Mouse (Mus musculus) liver, embryonic 12.5 days (tissue): ENCODE measurements at regions not wholly inside any gene's neighbourhood (a gene's known extent, or its start where the extent isn't known, plus 50 kb on each side); places are given as distances from the start of the nearest gene placed in this dataset.

Experiments used
- ATAC-seq: fragments of 200-750 bp; cut with Nextera tagmentation; 2 replicates; pipeline ENCODE4 v1.8.0; 2017; ENCODE audit warnings: moderate number of reproducible peaks, mild to moderate bottlenecking, moderate library complexity
- H3K27ac ChIP-seq: fragments of 300-500 bp; sonication (generic); 2 replicates; pipeline ENCODE4 v1.5.1; 2016; ENCODE audit warnings: mild to moderate bottlenecking
- H3K27me3 ChIP-seq: fragments of 300-500 bp; sonication (generic); replicated peaks from 2 replicates; pipeline ENCODE4 v1.6.1; 2016; ENCODE audit warnings: mild to moderate bottlenecking, moderate library complexity
- H3K36me3 ChIP-seq: fragments of 300-500 bp; sonication (generic); 2 replicates; pipeline ENCODE4 v1.6.1; 2016; ENCODE audit warnings: mild to moderate bottlenecking, moderate library complexity
- H3K4me1 ChIP-seq: fragments of 300-500 bp; sonication (generic); 2 replicates; pipeline ENCODE4 v1.6.1; 2016
- H3K4me2 ChIP-seq: fragments of 300-500 bp; sonication (generic); 2 replicates; pipeline ENCODE4 v1.6.1; 2016; ENCODE audit warnings: mild to moderate bottlenecking, moderate library complexity
- H3K4me3 ChIP-seq: fragments of 300-500 bp; sonication (generic); 2 replicates; pipeline ENCODE4 v1.5.1; 2016; ENCODE audit warnings: mild to moderate bottlenecking, moderate library complexity
- H3K9ac ChIP-seq: fragments of 300-500 bp; sonication (generic); 2 replicates; pipeline ENCODE4 v1.6.1; 2016; ENCODE audit warnings: mild to moderate bottlenecking, moderate library complexity
- H3K9me3 ChIP-seq: fragments of 300-500 bp; sonication (generic); replicated peaks from 2 replicates; pipeline ENCODE4 v1.6.1; 2016; ENCODE audit warnings: mild to moderate bottlenecking, moderate library complexity
- WGBS: fragments of 180-500 bp; shearing (Covaris S2); methylation state at CpG from one replicate; pipeline ENCODE4 v1.1.7; 2016; ENCODE audit not compliant: insufficient replicate concordance; 5-methylcytosine and 5-hydroxymethylcytosine counted together

GRCm38 (mm10) chr4:110038696-110039095 lies 60.8 kb downstream of the Dmrta2 start:
- H3K9ac ChIP-seq = no peak overlapping the region
- no peak for ATAC-seq
- no peaks in the 10 kb centered on the region for H3K36me3 ChIP-seq
- H3K4me1 ChIP-seq = no peaks in the 10 kb centered on the region
- no peak overlapping the region for H3K4me2 ChIP-seq
- no peak overlapping the region for H3K27ac ChIP-seq
- 41% methylated on average over 5 of the region's 5 CpGs for WGBS
- H3K27me3 ChIP-seq = no peaks in the 10 kb centered on the region
- no peaks in the 10 kb centered on the region for H3K9me3 ChIP-seq
- H3K4me3 ChIP-seq = no peak overlapping the region

- 54% methylated on average over 17 of the region's 17 CpGs for WGBS
These were observed 67.2 kb downstream of the Dmrta2 start for GRCm38 (mm10) chr4:110044851-110045618.

GRCm38 (mm10) chr4:110045651-110046269 lies 67.9 kb downstream of the Dmrta2 start:
- Histone ChIP-seq H3K4me3 (no peak overlapping the region), H3K4me1 (peaks cover 5% of the 10 kb centered on the region; the same call in 1 of the 2 replicates), H3K9me3 (no peaks in the 10 kb centered on the region), H3K4me2 (no peak overlapping the region), H3K27me3 (no peaks in the 10 kb centered on the region), H3K9ac (no peak overlapping the region), H3K27ac (no peak overlapping the region), H3K36me3 (no peaks in the 10 kb centered on the region)
- ATAC-seq = no peak
- WGBS = 67% methylated on average over 12 of the region's 12 CpGs

More at GRCm38 (mm10) chr4:110044851-110045618, 67.2 kb downstream of the Dmrta2 start:
- H3K4me1 ChIP-seq = no peaks in the 10 kb centered on the region
- ATAC-seq = no peak
- H3K4me2 ChIP-seq = no peak overlapping the region
- H3K27me3 ChIP-seq = no peaks in the 10 kb centered on the region
- H3K4me3 ChIP-seq = no peak overlapping the region
- H3K9me3 ChIP-seq = no peaks in the 10 kb centered on the region
- H3K9ac ChIP-seq = no peak overlapping the region
- no peaks in the 10 kb centered on the region for H3K36me3 ChIP-seq
- H3K27ac ChIP-seq = no peak overlapping the region

- H3K9ac ChIP-seq = no peak overlapping the region
- 80% methylated on average over 11 of the region's 11 CpGs for WGBS
- H3K36me3 ChIP-seq = no peaks in the 10 kb centered on the region
- no peak for ATAC-seq
- no peak overlapping the region for H3K4me3 ChIP-seq
- H3K27me3 ChIP-seq = peaks cover 5% of the 10 kb centered on the region; the same call in 1 of the 2 replicates
- H3K27ac ChIP-seq = no peak overlapping the region
- no peak overlapping the region for H3K4me2 ChIP-seq
- H3K9me3 ChIP-seq = no peaks in the 10 kb centered on the region
- peaks cover 6% of the 10 kb centered on the region; the same call in 1 of the 2 replicates for H3K4me1 ChIP-seq
These were observed 68.4 kb downstream of the Dmrta2 start for GRCm38 (mm10) chr4:110046270-110046651.

GRCm38 (mm10) chr4:110050393-110051280 lies 72.8 kb downstream of the Dmrta2 start:
- ATAC-seq = peak; percentile 72
- Histone ChIP-seq H3K4me3 (peak overlapping the region; percentile 30), H3K27me3 (peaks cover 10% of the 10 kb centered on the region), H3K27ac (no peak overlapping the region), H3K9ac (no peak overlapping the region), H3K36me3 (no peaks in the 10 kb centered on the region), H3K9me3 (no peaks in the 10 kb centered on the region), H3K4me2 (peak overlapping the region; percentile 63), H3K4me1 (peaks cover 6% of the 10 kb centered on the region; the same call in 1 of the 2 replicates)
- WGBS = 5% methylated on average over 40 of the region's 40 CpGs

- 10% methylated on average over 12 of the region's 12 CpGs for WGBS
- Histone ChIP-seq H3K36me3 (no peaks in the 10 kb centered on the region), H3K4me2 (peak overlapping the region; percentile 63), H3K9ac (no peak overlapping the region), H3K4me3 (peak overlapping the region; percentile 30), H3K9me3 (no peaks in the 10 kb centered on the region), H3K4me1 (peaks cover 6% of the 10 kb centered on the region; the same call in 1 of the 2 replicates), H3K27ac (no peak overlapping the region), H3K27me3 (peaks cover 10% of the 10 kb centered on the region)
- peak; percentile 2 for ATAC-seq
These were observed 73.4 kb downstream of the Dmrta2 start for GRCm38 (mm10) chr4:110051281-110051665.

GRCm38 (mm10) chr4:110051872-110052271 lies 74.0 kb downstream of the Dmrta2 start:
- peaks cover 6% of the 10 kb centered on the region; the same call in 1 of the 2 replicates for H3K4me1 ChIP-seq
- H3K4me3 ChIP-seq = no peak overlapping the region
- H3K9me3 ChIP-seq = no peaks in the 10 kb centered on the region
- ATAC-seq = no peak
- no peak overlapping the region for H3K27ac ChIP-seq
- H3K9ac ChIP-seq = no peak overlapping the region
- peaks cover 10% of the 10 kb centered on the region for H3K27me3 ChIP-seq
- 43% methylated on average over 10 of the region's 10 CpGs for whole genome bisulfite sequencing
- H3K4me2 ChIP-seq = no peak overlapping the region
- no peaks in the 10 kb centered on the region for H3K36me3 ChIP-seq

- Histone ChIP-seq H3K9me3 (no peaks in the 10 kb centered on the region), H3K4me3 (no peak overlapping the region), H3K36me3 (no peaks in the 10 kb centered on the region), H3K27ac (no peak overlapping the region), H3K27me3 (peaks cover 10% of the 10 kb centered on the region), H3K4me2 (no peak overlapping the region), H3K4me1 (peaks cover 6% of the 10 kb centered on the region; the same call in 1 of the 2 replicates), H3K9ac (no peak overlapping the region)
- no peak for ATAC-seq
- WGBS = 67% methylated on average over 4 of the region's 4 CpGs
These were observed 75.1 kb downstream of the Dmrta2 start for GRCm38 (mm10) chr4:110052998-110053397.

- H3K4me3 ChIP-seq = no peak overlapping the region
- H3K9me3 ChIP-seq = no peaks in the 10 kb centered on the region
- no peaks in the 10 kb centered on the region for H3K36me3 ChIP-seq
- no peak overlapping the region for H3K27ac ChIP-seq
- H3K4me1 ChIP-seq = no peaks in the 10 kb centered on the region
- no peak overlapping the region for H3K4me2 ChIP-seq
- WGBS = 59% methylated on average over 3 of the region's 3 CpGs
- H3K27me3 ChIP-seq = no peaks in the 10 kb centered on the region
- no peak for ATAC-seq
- H3K9ac ChIP-seq = no peak overlapping the region
These were observed 96.0 kb downstream of the Dmrta2 start for GRCm38 (mm10) chr4:110073836-110074235.

- no peak overlapping the region for H3K4me3 ChIP-seq
- H3K4me1 ChIP-seq = no peaks in the 10 kb centered on the region
- no peaks in the 10 kb centered on the region for H3K36me3 ChIP-seq
- H3K27ac ChIP-seq = no peak overlapping the region
- no peak overlapping the region for H3K9ac ChIP-seq
- no peaks in the 10 kb centered on the region for H3K9me3 ChIP-seq
- no peak overlapping the region for H3K4me2 ChIP-seq
- H3K27me3 ChIP-seq = no peaks in the 10 kb centered on the region
- ATAC-seq = no peak
These were observed 105.5 kb downstream of the Dmrta2 start for GRCm38 (mm10) chr4:110083371-110083770.

GRCm38 (mm10) chr4:110087570-110088247 lies 109.9 kb downstream of the Dmrta2 start:
- WGBS = 36% methylated on average over 9 of the region's 9 CpGs
- no peak for ATAC-seq
- no peaks in the 10 kb centered on the region for H3K9me3 ChIP-seq
- H3K9ac ChIP-seq = no peak overlapping the region
- H3K4me3 ChIP-seq = no peak overlapping the region
- no peaks in the 10 kb centered on the region for H3K4me1 ChIP-seq
- no peaks in the 10 kb centered on the region for H3K36me3 ChIP-seq
- H3K27ac ChIP-seq = no peak overlapping the region
- H3K27me3 ChIP-seq = no peaks in the 10 kb centered on the region
- H3K4me2 ChIP-seq = no peak overlapping the region
